ENCODE assay signal across 14 mouse cellular contexts in genomic region chr11:25156705-25157104, GRCm38 (mm10).
DNase-seq lines count a peak whose midpoint lies in the region; ATAC-seq lines count a peak whose summit lies in the region.
"Had no signal": no experiment of that assay in that cellular context is flagged by ENCODE, and none has a peak within 500 bp of the region (broad histone marks: within the 10 kb centered on the region; RNA-seq: fewer than 3 reads in every experiment).

No protein-coding gene starts in this region.

- WGBS in midbrain, embryonic 12.5 days = 8% methylated on average over 5 of the region's 5 CpGs

- H3K9me3 ChIP-seq in midbrain, embryonic 12.5 days = no peaks in the 10 kb centered on the region
- H3K9me3 ChIP-seq: limb, embryonic 13.5 days had no signal

- H3K9ac ChIP-seq in midbrain, embryonic 12.5 days (replicated peaks) = peak overlapping the region; percentile 8; the same call in 1 of the 2 replicates
- H3K9ac ChIP-seq: limb, embryonic 13.5 days had no signal

- peak overlapping the region; percentile 48 for H3K4me2 ChIP-seq in midbrain, embryonic 12.5 days (replicated peaks)
- H3K4me2 ChIP-seq: limb, embryonic 13.5 days had no signal

- H3K36me3 ChIP-seq in midbrain, embryonic 12.5 days = no peaks in the 10 kb centered on the region
- H3K36me3 ChIP-seq: limb, embryonic 13.5 days had no signal

- peak; percentile 10 for DNase-seq in embryo, embryonic 11 days
- no peak for DNase-seq in embryo, embryonic 9.5 days (ENCODE audit: extremely low spot score)
- DNase-seq in retina, postnatal 1 day = peak; percentile 15
- no peak for DNase-seq in retina, embryonic 14.5 days (ENCODE audit: low spot score)
- DNase-seq in gastrocnemius, adult 8-10 months (ENCODE audit: low spot score in 2 of 2) = no peak
- DNase-seq in urinary bladder, postnatal 4 days (ENCODE audit: low spot score in 2 of 2) = no peak
- DNase-seq: adrenal gland, postnatal 36 days; cerebellum, adult 2 months; kidney, postnatal 10 days; layer of hippocampus, postnatal 36 days; lung, adult 2 months had no signal

- peaks cover 17% of the 10 kb centered on the region for H3K4me1 ChIP-seq in midbrain, embryonic 12.5 days

- H3K4me3 ChIP-seq in midbrain, embryonic 12.5 days = peak overlapping the region; percentile 23; the same call in 1 of the 2 replicates
- H3K4me3 ChIP-seq: limb, embryonic 13.5 days had no signal

- ATAC-seq in midbrain, embryonic 12.5 days (ENCODE audit: low FRiP score, low read depth) = peak; percentile 84
- ATAC-seq in megakaryocyte-erythroid progenitor cell, adult 5-6 weeks (replicated peaks; ENCODE audit: low FRiP score, low TSS enrichment, poor library complexity, severe bottlenecking) = no peak

- no peaks in the 10 kb centered on the region for H3K27me3 ChIP-seq in midbrain, embryonic 12.5 days
- H3K27me3 ChIP-seq: limb, embryonic 13.5 days had no signal

- 0 out of 2 replicates have a peak overlapping the region, but pooled peaks have one; percentile 25 for H3K27ac ChIP-seq in midbrain, embryonic 12.5 days (replicated peaks)
- H3K27ac ChIP-seq: limb, embryonic 13.5 days had no signal

Comparison
In these comparisons a context has a peak if more than half of its experiments do, and no peak if none do; other contexts are left out.
1. DNase-seq: peak in embryo, embryonic 11 days (single experiment) and retina, postnatal 1 day (single experiment); none in embryo, embryonic 9.5 days (single experiment), retina, embryonic 14.5 days (single experiment), gastrocnemius, adult 8-10 months (0 of 2) and urinary bladder, postnatal 4 days (0 of 2).